Mouse (Mus musculus) intestine, embryonic 14.5 days (tissue): Measurements from ENCODE around the gene Ahcyl2. TPM values are rescaled to one million over a fixed set of nuclear protein-coding genes. Genes with fewer than 3 reads are reported as not detected.
A peak's percentile ranks its signal among the peaks of the same experiment; 100 is the strongest.

Source experiments
- ATAC-seq: fragments of 200-750 bp; cut with Nextera tagmentation; replicated peaks from 2 replicates; pipeline ENCODE4 v1.8.0; 2017; ENCODE audit warnings: low read depth, moderate number of reproducible peaks, moderate TSS enrichment, moderate library complexity; ENCODE audit not compliant: low FRiP score, low TSS enrichment
- DNase-seq: peaks from one replicate; pipeline ENCODE4 v3.0.0-alpha.2; 2018; ENCODE audit warnings: low spot score
- H3K27ac ChIP-seq: fragments of 300-500 bp; sonication (generic); 2 replicates; pipeline ENCODE4 v1.5.1; 2014; ENCODE audit warnings: low read depth, mild to moderate bottlenecking, control low read depth
- H3K27me3 ChIP-seq: fragments of 300-500 bp; sonication (generic); replicated peaks from 2 replicates; pipeline ENCODE4 v1.6.1; 2014; ENCODE audit warnings: low read length, control low read depth; ENCODE audit not compliant: control insufficient read depth, insufficient read depth
- H3K36me3 ChIP-seq: fragments of 300-500 bp; sonication (generic); 2 replicates; pipeline ENCODE4 v1.6.1; 2014; ENCODE audit warnings: low read length, control low read depth; ENCODE audit not compliant: control insufficient read depth, insufficient read depth
- H3K4me1 ChIP-seq: fragments of 300-500 bp; sonication (generic); replicated peaks from 2 replicates; pipeline ENCODE4 v1.6.1; 2014; ENCODE audit warnings: low read length, control low read depth, mixed read lengths; ENCODE audit not compliant: control insufficient read depth, insufficient read depth
- H3K4me2 ChIP-seq: fragments of 300-500 bp; sonication (generic); 2 replicates; pipeline ENCODE4 v1.6.1; 2014; ENCODE audit warnings: low read length
- H3K4me3 ChIP-seq: fragments of 300-500 bp; sonication (generic); 2 replicates; pipeline ENCODE4 v1.5.1; 2014; ENCODE audit warnings: low read depth, low read length, control low read depth, mixed read lengths
- H3K9ac ChIP-seq: fragments of 300-500 bp; sonication (generic); 2 replicates; pipeline ENCODE4 v1.6.1; 2014; ENCODE audit warnings: mild to moderate bottlenecking, low read length
- H3K9me3 ChIP-seq: fragments of 300-500 bp; sonication (generic); 2 replicates; pipeline ENCODE4 v1.6.1; 2016; ENCODE audit warnings: low read length, control low read depth; ENCODE audit not compliant: control insufficient read depth
- WGBS: fragments of 180-500 bp; shearing (Covaris S2); extraction: QIAGEN DNeasy Blood & Tissue Kit; methylation state at CpG from one replicate; pipeline ENCODE4 v1.1.7; 2014; 5-methylcytosine and 5-hydroxymethylcytosine counted together
- polyA plus RNA-seq: library from polyadenylated mRNA; unstranded; fragments of >200 nt; fragmentation: Nextera tagmentation; extraction: Ambion mirVana; gene quantifications from 2 replicates; pipeline ENCODE4 v1.2.1, GENCODE M21; 2014

The Ahcyl2 gene
- polyA plus RNA-seq, 1 experiment from 2014 or later: 43.8 TPM

- H3K27me3 ChIP-seq: peaks cover 29% of the 10 kb centered on the region
- DNase-seq (no peak), ATAC-seq (no peak)
- no peak overlapping the region for H3K9ac ChIP-seq
- peak overlapping the region; percentile 89; the same call in 1 of the 2 replicates for H3K4me2 ChIP-seq
- no peaks in the 10 kb centered on the region for H3K36me3 ChIP-seq
- H3K27ac ChIP-seq: no peak overlapping the region
- H3K4me1 ChIP-seq: no peaks in the 10 kb centered on the region; the same call in 1 of the 2 replicates
- H3K4me3 ChIP-seq: 0 out of 2 replicates have a peak overlapping the region, but pooled peaks have one; percentile 60
- 47% methylated on average over 4 of the region's 4 CpGs for WGBS
- H3K9me3 ChIP-seq: no peaks in the 10 kb centered on the region
These were observed 150.1 kb downstream of the Ahcyl2 start for GRCm38 (mm10) chr6:29917947-29918346.

- H3K27ac ChIP-seq: no peak overlapping the region
- H3K4me3 ChIP-seq: no peak overlapping the region
- no peaks in the 10 kb centered on the region for H3K4me1 ChIP-seq
- ATAC-seq (no peak), DNase-seq (no peak)
- WGBS: 66% methylated on average over 4 of the region's 4 CpGs
- 0 out of 2 replicates have a peak, but pooled peaks cover 6% of the 10 kb centered on the region for H3K27me3 ChIP-seq
- no peak overlapping the region for H3K4me2 ChIP-seq
- H3K9me3 ChIP-seq: no peaks in the 10 kb centered on the region
- no peak overlapping the region for H3K9ac ChIP-seq
- no peaks in the 10 kb centered on the region for H3K36me3 ChIP-seq
These were observed 155.7 kb downstream of the Ahcyl2 start for GRCm38 (mm10) chr6:29923501-29923900.

DNA sequence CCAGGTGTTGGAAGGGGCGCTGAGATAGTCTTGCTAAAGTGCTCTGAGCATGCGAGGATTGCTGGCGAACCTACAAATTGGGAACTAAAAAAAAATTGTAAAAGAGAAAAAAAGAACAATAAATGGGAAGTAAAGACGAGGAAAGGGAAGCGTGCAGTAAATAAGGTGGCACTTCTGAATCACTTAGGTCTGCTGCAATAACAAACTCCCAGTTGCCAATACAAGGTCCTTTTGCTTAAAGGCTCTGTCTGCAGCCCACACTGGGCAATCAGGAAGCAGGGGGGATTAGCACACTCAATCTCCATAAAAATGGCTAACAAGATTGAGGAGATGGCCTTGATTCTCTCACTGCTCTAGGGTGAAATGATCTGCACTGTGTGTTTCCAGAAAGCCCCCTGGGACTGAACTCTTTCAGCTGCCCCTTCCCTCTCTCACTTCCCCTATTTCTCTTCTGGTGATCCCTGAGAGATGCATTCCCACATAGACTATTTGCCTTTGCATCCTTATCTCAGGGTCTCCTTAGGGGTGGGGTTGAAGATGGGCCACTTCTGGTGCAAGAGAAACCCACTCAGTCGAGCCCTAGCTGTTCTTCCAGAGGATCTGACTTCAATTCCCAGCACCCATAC is 157.9 kb downstream of the Ahcyl2 start:
- H3K4me3 ChIP-seq: no peak overlapping the region
- H3K9ac ChIP-seq: no peak overlapping the region
- no peak for ATAC-seq
- no peak for DNase-seq
- 73% methylated on average over 6 of the region's 6 CpGs for WGBS
- H3K36me3 ChIP-seq: no peaks in the 10 kb centered on the region
- H3K27ac ChIP-seq: no peak overlapping the region
- H3K4me1 ChIP-seq: no peaks in the 10 kb centered on the region
- H3K4me2 ChIP-seq: no peak overlapping the region
- H3K27me3 ChIP-seq: no peaks in the 10 kb centered on the region
- no peaks in the 10 kb centered on the region for H3K9me3 ChIP-seq

DNA sequence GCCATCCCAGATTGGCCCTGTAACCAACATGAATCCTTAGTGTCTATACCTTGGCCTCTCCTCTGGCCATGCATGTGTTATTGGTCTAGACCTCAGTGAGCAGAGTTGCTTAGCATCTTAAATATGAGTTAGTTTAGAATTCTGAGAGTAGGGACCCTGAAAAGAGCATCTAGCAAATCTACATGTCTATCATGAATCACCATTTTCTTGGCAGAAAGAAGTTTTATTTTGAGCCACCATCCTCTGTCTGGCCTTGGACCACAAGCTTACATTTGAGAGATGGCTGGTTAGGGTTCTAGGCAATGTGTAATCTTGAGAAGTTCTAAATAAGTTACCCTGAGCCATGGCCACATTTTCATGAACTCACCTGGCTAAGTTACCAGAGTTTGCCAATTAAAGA is 162.3 kb downstream of the Ahcyl2 start:
- no peak for ATAC-seq

GRCm38 (mm10) chr6:29930665-29931064 is 162.9 kb downstream of the Ahcyl2 start:
- 82% methylated on average over 6 of the region's 6 CpGs for WGBS
- Histone ChIP-seq H3K27ac (no peak overlapping the region), H3K27me3 (no peaks in the 10 kb centered on the region)

More for the DNA sequence above, 162.3 kb downstream of the Ahcyl2 start:
- Histone ChIP-seq H3K4me3 (no peak overlapping the region), H3K4me2 (no peak overlapping the region), H3K27me3 (no peaks in the 10 kb centered on the region), H3K4me1 (no peaks in the 10 kb centered on the region), H3K27ac (no peak overlapping the region), H3K9ac (no peak overlapping the region), H3K36me3 (no peaks in the 10 kb centered on the region), H3K9me3 (no peaks in the 10 kb centered on the region)
- no peak for DNase-seq

GRCm38 (mm10) chr6:29931181-29931580 is 163.4 kb downstream of the Ahcyl2 start:
- H3K9ac ChIP-seq: no peak overlapping the region
- no peaks in the 10 kb centered on the region for H3K9me3 ChIP-seq
- WGBS: 94% methylated on average over 4 of the region's 4 CpGs
- no peaks in the 10 kb centered on the region for H3K27me3 ChIP-seq
- H3K4me3 ChIP-seq: no peak overlapping the region
- H3K4me1 ChIP-seq: no peaks in the 10 kb centered on the region
- H3K27ac ChIP-seq: no peak overlapping the region
- DNase-seq (no peak), ATAC-seq (no peak)
- no peaks in the 10 kb centered on the region for H3K36me3 ChIP-seq
- H3K4me2 ChIP-seq: no peak overlapping the region

More at GRCm38 (mm10) chr6:29930665-29931064, 162.9 kb downstream of the Ahcyl2 start:
- H3K4me2 ChIP-seq: no peak overlapping the region
- H3K4me3 ChIP-seq: no peak overlapping the region
- H3K9me3 ChIP-seq: no peaks in the 10 kb centered on the region
- ATAC-seq (no peak), DNase-seq (no peak)
- H3K4me1 ChIP-seq: no peaks in the 10 kb centered on the region
- H3K9ac ChIP-seq: no peak overlapping the region
- H3K36me3 ChIP-seq: no peaks in the 10 kb centered on the region

GRCm38 (mm10) chr6:29935741-29936140 is 167.9 kb downstream of the Ahcyl2 start:
- Histone ChIP-seq H3K27me3 (no peaks in the 10 kb centered on the region), H3K36me3 (no peaks in the 10 kb centered on the region), H3K9ac (no peak overlapping the region), H3K9me3 (no peaks in the 10 kb centered on the region), H3K4me3 (no peak overlapping the region), H3K4me2 (no peak overlapping the region), H3K4me1 (no peaks in the 10 kb centered on the region), H3K27ac (no peak overlapping the region)
- ATAC-seq (no peak), DNase-seq (no peak)
- WGBS: 88% methylated on average over 1 of the region's 1 CpGs

DNA sequence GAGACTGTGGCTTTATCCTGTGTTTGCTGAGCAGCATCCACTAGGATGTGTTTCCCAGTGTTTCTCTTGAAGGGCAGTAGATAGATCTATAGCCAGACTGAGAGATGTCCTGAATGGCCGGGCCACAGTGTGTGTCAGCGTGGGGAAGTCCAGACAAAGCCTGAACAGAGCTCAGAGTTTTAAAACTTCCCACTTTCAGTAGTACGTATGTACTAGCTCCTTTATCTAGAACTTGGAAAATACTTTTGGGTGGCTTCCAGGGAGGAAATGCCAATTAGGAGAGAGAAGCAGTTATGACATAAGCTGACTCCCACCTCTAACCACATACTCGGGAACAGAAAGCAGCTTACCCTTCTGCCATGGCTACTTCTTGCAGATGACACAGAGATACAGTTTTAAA is 172.6 kb downstream of the Ahcyl2 start:
- no peak overlapping the region for H3K4me2 ChIP-seq
- 71% methylated on average over 4 of the region's 4 CpGs for WGBS

DNA sequence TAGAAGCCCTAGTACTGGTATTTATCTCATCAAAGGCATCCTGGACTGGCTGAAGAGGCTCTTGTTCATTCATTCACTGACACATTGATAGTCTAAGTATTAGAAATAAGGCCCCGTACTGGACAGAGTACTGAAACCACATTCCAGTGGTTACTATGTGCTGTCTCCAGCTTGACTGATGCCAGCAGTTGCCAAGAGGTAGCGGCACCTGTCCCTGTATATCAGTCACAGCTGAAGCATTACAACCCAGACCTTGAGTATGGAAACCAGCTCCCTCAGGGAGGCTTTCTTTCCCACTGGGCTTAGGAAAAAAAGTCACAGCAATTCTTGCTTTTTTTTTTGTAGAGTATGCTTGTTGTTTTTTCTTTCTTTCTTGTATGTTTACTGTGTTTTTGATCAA is 173.2 kb downstream of the Ahcyl2 start:
- Histone ChIP-seq H3K9me3 (no peaks in the 10 kb centered on the region), H3K27me3 (no peaks in the 10 kb centered on the region), H3K27ac (no peak overlapping the region), H3K4me3 (no peak overlapping the region), H3K4me2 (no peak overlapping the region), H3K36me3 (no peaks in the 10 kb centered on the region), H3K9ac (no peak overlapping the region), H3K4me1 (no peaks in the 10 kb centered on the region)
- WGBS: 80% methylated on average over 2 of the region's 2 CpGs
- ATAC-seq: no peak
- no peak for DNase-seq

More for the DNA sequence above, 172.6 kb downstream of the Ahcyl2 start:
- Histone ChIP-seq H3K4me3 (no peak overlapping the region), H3K4me1 (no peaks in the 10 kb centered on the region), H3K36me3 (no peaks in the 10 kb centered on the region), H3K9me3 (no peaks in the 10 kb centered on the region), H3K27me3 (no peaks in the 10 kb centered on the region), H3K27ac (no peak overlapping the region), H3K9ac (no peak overlapping the region)
- no peak for DNase-seq
- ATAC-seq: no peak
